In the genomic region with DNA sequence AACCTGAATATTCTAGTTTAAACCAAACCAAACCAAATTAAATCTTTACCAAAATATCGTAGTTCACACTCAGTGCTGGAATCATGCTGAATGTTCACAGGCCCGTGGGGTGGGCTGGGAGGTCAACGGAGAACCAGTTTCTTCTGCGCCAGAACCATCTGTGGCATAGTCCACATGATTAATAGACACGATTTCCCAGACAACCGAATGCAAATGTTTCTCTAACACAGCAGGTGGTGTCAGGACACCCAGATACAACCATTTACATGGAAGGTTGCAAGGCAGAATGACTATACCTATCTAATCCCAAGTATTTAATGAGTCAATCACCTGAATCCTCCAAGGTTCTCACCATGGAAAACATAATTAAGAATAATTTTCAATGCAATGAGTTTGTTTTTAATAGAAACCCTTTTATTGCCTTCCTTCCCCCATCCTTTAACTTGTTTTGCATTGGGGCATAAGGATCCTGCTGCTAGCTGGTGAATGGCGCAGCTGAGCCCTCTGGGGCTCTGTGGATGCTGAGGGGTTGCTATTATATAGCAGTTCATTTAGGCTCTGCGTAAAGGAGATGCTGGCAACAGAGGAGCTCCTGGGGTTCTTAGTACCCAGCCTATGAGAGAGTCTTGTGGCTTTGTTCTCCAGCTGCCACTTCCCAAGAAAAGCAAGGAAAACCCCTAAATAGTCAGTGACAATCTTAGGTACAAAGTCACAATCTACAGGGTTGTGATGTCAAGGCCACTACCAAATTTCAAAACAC, we compare ENCODE assay signal across 18 mouse cellular contexts. TPM values are rescaled to one million over a fixed set of nuclear protein-coding genes. Genes with fewer than 3 reads are reported as not detected.
A peak's percentile ranks its signal among the peaks of the same experiment; 100 is the strongest.
DNase-seq lines count a peak whose midpoint lies in the region; ATAC-seq lines count a peak whose summit lies in the region.
"Had no signal": no experiment of that assay in that cellular context is flagged by ENCODE, and none has a peak within 500 bp of the region (broad histone marks: within the 10 kb centered on the region; RNA-seq: fewer than 3 reads in every experiment).

No protein-coding gene starts in this region.

- no peak overlapping the region for H3K9ac ChIP-seq in midbrain, embryonic 13.5 days (replicated peaks)
- H3K9ac ChIP-seq in midbrain, embryonic 15.5 days: no peak overlapping the region
- no peak overlapping the region for H3K9ac ChIP-seq in hindbrain, embryonic 13.5 days
- H3K9ac ChIP-seq in neural tube, embryonic 13.5 days: no peak overlapping the region
- H3K9ac ChIP-seq: stomach, embryonic 15.5 days had no signal

- no peak overlapping the region for H3K4me2 ChIP-seq in midbrain, embryonic 13.5 days (replicated peaks)
- H3K4me2 ChIP-seq in midbrain, embryonic 15.5 days: no peak overlapping the region
- no peak overlapping the region for H3K4me2 ChIP-seq in hindbrain, embryonic 13.5 days
- H3K4me2 ChIP-seq in neural tube, embryonic 13.5 days: no peak overlapping the region
- H3K4me2 ChIP-seq: heart, embryonic 11.5 days; stomach, embryonic 15.5 days had no signal

- H3K36me3 ChIP-seq in midbrain, embryonic 13.5 days: no peaks in the 10 kb centered on the region
- H3K36me3 ChIP-seq in midbrain, embryonic 15.5 days (replicated peaks): no peaks in the 10 kb centered on the region
- H3K36me3 ChIP-seq in hindbrain, embryonic 13.5 days: no peaks in the 10 kb centered on the region
- no peaks in the 10 kb centered on the region for H3K36me3 ChIP-seq in neural tube, embryonic 13.5 days
- H3K36me3 ChIP-seq: stomach, embryonic 15.5 days had no signal

- no peak overlapping the region for H3K4me3 ChIP-seq in midbrain, embryonic 13.5 days (replicated peaks)
- H3K4me3 ChIP-seq in midbrain, embryonic 15.5 days: no peak overlapping the region
- no peak overlapping the region for H3K4me3 ChIP-seq in hindbrain, embryonic 13.5 days
- H3K4me3 ChIP-seq in neural tube, embryonic 13.5 days: no peak overlapping the region
- H3K4me3 ChIP-seq: erythroblast, embryonic 14.5 days; stomach, embryonic 15.5 days had no signal

- peaks cover 35% of the 10 kb centered on the region for H3K4me1 ChIP-seq in midbrain, embryonic 13.5 days (replicated peaks)
- peaks cover 35% of the 10 kb centered on the region for H3K4me1 ChIP-seq in midbrain, embryonic 15.5 days
- H3K4me1 ChIP-seq in hindbrain, embryonic 13.5 days (replicated peaks): peaks cover 42% of the 10 kb centered on the region
- H3K4me1 ChIP-seq in neural tube, embryonic 13.5 days (replicated peaks): peaks cover 46% of the 10 kb centered on the region

- H3K27me3 ChIP-seq in midbrain, embryonic 13.5 days: no peaks in the 10 kb centered on the region
- no peaks in the 10 kb centered on the region for H3K27me3 ChIP-seq in midbrain, embryonic 15.5 days (replicated peaks)
- 0 out of 2 replicates have a peak, but pooled peaks cover 3% of the 10 kb centered on the region for H3K27me3 ChIP-seq in hindbrain, embryonic 13.5 days
- H3K27me3 ChIP-seq in neural tube, embryonic 13.5 days: peaks cover 6% of the 10 kb centered on the region

- WGBS in midbrain, embryonic 13.5 days: 24% methylated on average over 8 of the region's 8 CpGs
- WGBS in midbrain, embryonic 15.5 days: 28% methylated on average over 8 of the region's 8 CpGs
- 21% methylated on average over 8 of the region's 8 CpGs for WGBS in hindbrain, embryonic 13.5 days
- WGBS in neural tube, embryonic 13.5 days: 15% methylated on average over 8 of the region's 8 CpGs

- peak; percentile 25 for DNase-seq in embryo, embryonic 10 days (ENCODE audit: low spot score)
- DNase-seq in embryo, embryonic 9.5 days (ENCODE audit: extremely low spot score): no peak
- no peak for DNase-seq in kidney, postnatal 14 days
- DNase-seq in thymus, adult 18-20 months: no peak
- DNase-seq: cerebellum, adult 11 months; cerebellum, postnatal 14 days; gastrocnemius, postnatal 36 days; heart, postnatal 14 days; layer of hippocampus, postnatal 36 days; lung, adult 2 months; lung, postnatal 4 days had no signal

- no peak for ATAC-seq in midbrain, embryonic 13.5 days
- no peak for ATAC-seq in midbrain, embryonic 15.5 days (replicated peaks)
- ATAC-seq in hindbrain, embryonic 13.5 days (ENCODE audit: low FRiP score): no peak
- ATAC-seq in neural tube, embryonic 13.5 days (ENCODE audit: low read depth): peak; percentile 32; the same call in 1 of the 2 replicates

- H3K9me3 ChIP-seq in midbrain, embryonic 13.5 days: no peaks in the 10 kb centered on the region
- H3K9me3 ChIP-seq in midbrain, embryonic 15.5 days: no peaks in the 10 kb centered on the region
- H3K9me3 ChIP-seq in hindbrain, embryonic 13.5 days: no peaks in the 10 kb centered on the region
- no peaks in the 10 kb centered on the region for H3K9me3 ChIP-seq in neural tube, embryonic 13.5 days
- H3K9me3 ChIP-seq: stomach, embryonic 15.5 days had no signal

- peak overlapping the region; percentile 64 for H3K27ac ChIP-seq in midbrain, embryonic 13.5 days
- no peak overlapping the region for H3K27ac ChIP-seq in midbrain, embryonic 15.5 days
- peak overlapping the region; percentile 59 for H3K27ac ChIP-seq in hindbrain, embryonic 13.5 days
- H3K27ac ChIP-seq in neural tube, embryonic 13.5 days (replicated peaks): peak overlapping the region; percentile 65
- H3K27ac ChIP-seq: stomach, embryonic 15.5 days had no signal

RNA-seq across cellular contexts. Expression of gene Slc1a2, which starts 2.3 kb away (rescaled TPM):
- polyA plus RNA-seq in midbrain, embryonic 13.5 days (2015; fragmentation: Nextera tagmentation; extraction: Ambion mirVana): 20.5 and 26.1 TPM in 2 replicates
- 17.1 and 18.9 TPM in 2 replicates for polyA plus RNA-seq in midbrain, embryonic 15.5 days (2015; fragmentation: Nextera tagmentation; extraction: Ambion mirVana)
- 19.9 and 25.2 TPM in 2 replicates for polyA plus RNA-seq in hindbrain, embryonic 13.5 days (2015; fragmentation: Nextera tagmentation; extraction: Ambion mirVana)
- polyA plus RNA-seq in neural tube, embryonic 13.5 days (2015; fragmentation: Nextera tagmentation; extraction: Ambion mirVana): 18.8 and 22.5 TPM in 2 replicates
- polyA plus RNA-seq: erythroblast, embryonic 14.5 days had no signal
